Mouse (Mus musculus) stomach, postnatal 0 days (tissue): Measurements from ENCODE around the gene Gm49396. TPM values are rescaled to one million over a fixed set of nuclear protein-coding genes. Genes with fewer than 3 reads are reported as not detected.

Source experiments
- ATAC-seq: fragments of 200-750 bp; cut with Nextera tagmentation; 2 replicates; pipeline ENCODE4 v1.8.0; 2017; ENCODE audit not compliant: low FRiP score, low TSS enrichment
- DNase-seq: peaks from one replicate; pipeline ENCODE4 v3.0.0-alpha.2; 2016; ENCODE audit warnings: low spot score
- H3K27ac ChIP-seq: fragments of 300-500 bp; sonication (generic); replicated peaks from 2 replicates; pipeline ENCODE4 v1.5.1; 2014; ENCODE audit warnings: mild to moderate bottlenecking, control low read depth
- H3K27me3 ChIP-seq: fragments of 300-500 bp; sonication (generic); 2 replicates; pipeline ENCODE4 v1.6.1; 2014; ENCODE audit warnings: low read length; ENCODE audit not compliant: control insufficient read depth, insufficient read depth
- H3K36me3 ChIP-seq: fragments of 300-500 bp; sonication (generic); 2 replicates; pipeline ENCODE4 v1.6.1; 2014; ENCODE audit warnings: low read length, mixed read lengths; ENCODE audit not compliant: control insufficient read depth, insufficient read depth
- H3K4me1 ChIP-seq: fragments of 300-500 bp; sonication (generic); replicated peaks from 2 replicates; pipeline ENCODE4 v1.6.1; 2014; ENCODE audit warnings: antibody characterized with exemption; ENCODE audit not compliant: control insufficient read depth, insufficient read depth
- H3K4me2 ChIP-seq: fragments of 300-500 bp; sonication (generic); replicated peaks from 2 replicates; pipeline ENCODE4 v1.6.1; 2014; ENCODE audit warnings: low read depth, mild to moderate bottlenecking, control low read depth, moderate library complexity
- H3K4me3 ChIP-seq: fragments of 300-500 bp; sonication (generic); 2 replicates; pipeline ENCODE4 v1.5.1; 2014; ENCODE audit warnings: low read depth, low read length, control low read depth
- H3K9ac ChIP-seq: fragments of 300-500 bp; sonication (generic); 2 replicates; pipeline ENCODE4 v1.6.1; 2014; ENCODE audit warnings: mild to moderate bottlenecking, low read length, control low read depth, mixed read lengths
- H3K9me3 ChIP-seq: fragments of 300-500 bp; sonication (generic); 2 replicates; pipeline ENCODE4 v1.6.1; 2016; ENCODE audit warnings: low read length; ENCODE audit not compliant: control insufficient read depth
- CTCF ChIP-seq: IDR thresholded peaks from 2 replicates; pipeline ENCODE4 v1.5.1; 2016; ENCODE audit warnings: antibody characterized with exemption, low read depth, mild to moderate bottlenecking, moderate library complexity
- EP300 ChIP-seq: optimal IDR thresholded peaks from 2 replicates; pipeline ENCODE3; 2016; ENCODE audit warnings: antibody characterized with exemption
- WGBS: fragments of 180-500 bp; shearing (Covaris S2); extraction: QIAGEN DNeasy Blood & Tissue Kit; methylation state at CpG from one replicate; pipeline ENCODE4 v1.1.7; 2014; 5-methylcytosine and 5-hydroxymethylcytosine counted together
- polyA plus RNA-seq: library from polyadenylated mRNA; unstranded; fragments of >200 nt; fragmentation: Nextera tagmentation; extraction: Ambion mirVana; gene quantifications from 2 replicates; pipeline ENCODE4 v1.2.1, GENCODE M21; 2015

Gene Gm49396
- polyA plus RNA-seq, 1 experiment from 2014 or later, result 2.5 TPM

DNA sequence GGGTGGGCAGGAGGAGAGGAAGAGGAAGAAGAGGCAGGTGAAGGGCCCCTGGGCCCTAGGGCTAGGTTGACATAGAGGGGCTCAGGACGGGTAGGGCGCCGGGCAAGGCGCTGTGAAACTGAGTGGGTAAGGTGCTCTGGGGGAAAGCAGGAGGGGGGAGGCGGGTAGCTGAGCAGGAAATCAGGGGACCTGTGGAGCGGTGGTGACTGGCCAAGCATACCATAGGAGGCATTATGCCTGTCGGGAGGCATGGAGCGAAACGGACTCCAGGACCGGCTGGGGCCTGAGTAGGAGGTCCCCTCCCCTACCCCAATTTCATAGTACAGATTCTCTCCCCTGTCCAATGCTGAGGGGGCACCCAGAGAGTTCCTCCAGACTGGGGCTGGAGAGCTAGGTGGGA, 40.3 kb upstream of the Gm49396 start:
- no peak for TF ChIP-seq EP300
- no peak for TF ChIP-seq CTCF
- ATAC-seq, result no peak

DNA sequence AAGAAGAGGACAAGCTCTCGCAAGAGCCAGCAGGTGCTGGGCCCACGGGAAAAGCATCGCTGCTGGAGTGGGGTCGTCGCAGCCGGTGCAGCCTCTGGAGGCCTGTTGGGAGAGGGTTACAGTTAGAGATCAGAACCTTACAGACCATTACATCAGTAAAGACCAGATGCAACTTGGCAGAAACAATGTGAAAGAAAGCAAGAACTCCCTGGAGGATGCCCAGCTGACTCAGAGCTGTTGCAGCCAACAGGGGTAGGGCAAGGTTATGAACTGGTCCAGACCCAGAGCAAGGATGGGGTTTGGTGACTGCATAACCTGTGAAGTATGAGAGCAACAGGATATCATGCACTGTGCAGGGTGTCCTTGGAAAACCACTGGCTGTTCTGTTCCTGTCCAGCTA, 38.7 kb upstream of the Gm49396 start:
- no peaks in the 10 kb centered on the region for H3K9me3 ChIP-seq
- H3K9ac ChIP-seq, result no peak overlapping the region
- TF ChIP-seq CTCF (no peak), EP300 (no peak)
- no peak overlapping the region for H3K4me3 ChIP-seq
- H3K4me1 ChIP-seq, result no peaks in the 10 kb centered on the region
- H3K27ac ChIP-seq, result no peak overlapping the region
- DNase-seq (no peak), ATAC-seq (no peak)
- H3K36me3 ChIP-seq, result peaks cover 12% of the 10 kb centered on the region; the same call in 1 of the 2 replicates
- H3K4me2 ChIP-seq, result no peak overlapping the region
- 74% methylated on average over 6 of the region's 6 CpGs for WGBS
- no peaks in the 10 kb centered on the region for H3K27me3 ChIP-seq

More for the DNA sequence above, 40.3 kb upstream of the Gm49396 start:
- H3K4me3 ChIP-seq, result no peak overlapping the region
- no peaks in the 10 kb centered on the region for H3K4me1 ChIP-seq
- no peak overlapping the region for H3K4me2 ChIP-seq
- H3K27me3 ChIP-seq, result no peaks in the 10 kb centered on the region
- no peak for DNase-seq
- no peak overlapping the region for H3K9ac ChIP-seq
- peaks cover 12% of the 10 kb centered on the region; the same call in 1 of the 2 replicates for H3K36me3 ChIP-seq
- no peaks in the 10 kb centered on the region for H3K9me3 ChIP-seq
- WGBS, result 95% methylated on average over 10 of the region's 10 CpGs
- H3K27ac ChIP-seq, result no peak overlapping the region

DNA sequence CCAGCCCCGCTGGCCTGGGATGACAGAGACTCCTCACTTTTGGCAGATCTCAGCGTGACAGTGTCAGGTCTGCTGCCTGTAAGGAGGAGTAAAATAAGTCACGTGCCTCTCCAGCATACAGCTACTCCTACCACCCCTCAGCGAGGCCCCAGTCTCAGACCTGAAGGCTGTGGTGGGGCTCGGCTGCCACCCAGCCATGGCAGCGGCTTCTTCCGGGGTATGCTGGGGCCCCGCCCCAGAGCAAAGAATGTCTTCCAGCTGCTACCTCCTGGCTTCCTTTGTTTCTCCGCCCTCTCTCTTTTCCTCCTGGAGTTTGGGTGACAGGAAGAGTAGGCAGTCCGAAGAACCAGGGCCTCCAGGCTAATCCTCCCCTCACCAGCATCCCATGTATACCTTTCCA, 37.2 kb upstream of the Gm49396 start:
- no peaks in the 10 kb centered on the region for H3K4me1 ChIP-seq
- H3K36me3 ChIP-seq, result peaks cover 19% of the 10 kb centered on the region; the same call in 1 of the 2 replicates
- peak overlapping the region; percentile 31; the same call in 1 of the 2 replicates for H3K9ac ChIP-seq
- WGBS, result 29% methylated on average over 10 of the region's 10 CpGs
- H3K9me3 ChIP-seq, result no peaks in the 10 kb centered on the region
- no peak for DNase-seq
- TF ChIP-seq CTCF, result no peak
- no peak for TF ChIP-seq EP300
- 0 out of 2 replicates have a peak overlapping the region, but pooled peaks have one; percentile 8 for H3K27ac ChIP-seq
- H3K4me2 ChIP-seq, result peak overlapping the region; percentile 33
- ATAC-seq, result no peak
- H3K4me3 ChIP-seq, result no peak overlapping the region
- H3K27me3 ChIP-seq, result no peaks in the 10 kb centered on the region

DNA sequence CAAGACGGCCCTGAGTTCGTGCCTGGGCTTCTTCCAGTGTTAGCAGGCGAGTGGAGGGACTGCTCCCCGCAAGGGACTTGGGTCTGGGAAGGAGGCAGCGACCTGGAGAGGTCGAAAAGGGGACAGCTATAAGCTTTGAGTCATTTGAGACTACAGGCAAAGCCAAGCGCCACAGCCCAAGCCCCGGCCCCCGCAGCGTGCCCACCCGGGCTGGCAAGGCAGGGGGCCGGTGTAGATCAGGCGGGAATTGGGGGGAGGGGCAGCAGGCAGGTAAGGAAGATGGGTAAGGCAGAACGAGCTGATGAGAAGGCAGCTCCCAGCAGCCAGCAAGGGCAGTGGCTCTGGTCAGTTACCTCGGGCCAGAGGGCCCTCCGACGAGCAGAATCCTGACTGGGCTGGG, 36.7 kb upstream of the Gm49396 start:
- H3K27ac ChIP-seq, result no peak overlapping the region
- no peaks in the 10 kb centered on the region for H3K9me3 ChIP-seq
- no peaks in the 10 kb centered on the region for H3K27me3 ChIP-seq
- TF ChIP-seq CTCF (no peak), EP300 (no peak)
- peaks cover 19% of the 10 kb centered on the region; the same call in 1 of the 2 replicates for H3K36me3 ChIP-seq
- no peak overlapping the region for H3K4me3 ChIP-seq
- WGBS, result 30% methylated on average over 17 of the region's 17 CpGs
- ATAC-seq (no peak), DNase-seq (no peak)
- peak overlapping the region; percentile 33 for H3K4me2 ChIP-seq
- no peaks in the 10 kb centered on the region for H3K4me1 ChIP-seq
- H3K9ac ChIP-seq, result peak overlapping the region; percentile 31; the same call in 1 of the 2 replicates

DNA sequence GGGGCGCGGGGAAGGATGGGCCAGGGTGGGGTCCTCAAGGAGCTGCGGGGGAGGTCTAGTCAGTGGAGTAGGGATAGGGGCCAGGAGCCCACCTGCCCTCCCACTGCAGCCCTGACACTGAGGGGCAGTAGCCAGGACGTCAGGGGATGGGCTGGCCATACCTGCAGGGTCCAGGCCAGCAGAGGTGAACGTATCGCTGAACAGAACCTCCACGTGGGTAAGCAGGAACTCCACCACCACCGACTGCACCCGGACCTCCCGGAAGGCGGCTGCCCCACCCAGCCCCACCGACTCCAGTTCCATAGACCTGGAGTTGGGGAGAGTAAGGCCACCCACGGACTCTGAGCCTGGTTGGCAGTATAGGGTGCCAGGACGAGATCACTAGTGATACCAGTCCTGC, 36.2 kb upstream of the Gm49396 start:
- no peaks in the 10 kb centered on the region for H3K4me1 ChIP-seq
- H3K27me3 ChIP-seq, result no peaks in the 10 kb centered on the region
- H3K4me2 ChIP-seq, result no peak overlapping the region
- ATAC-seq, result no peak
- no peak overlapping the region for H3K4me3 ChIP-seq
- H3K9me3 ChIP-seq, result no peaks in the 10 kb centered on the region
- no peak for TF ChIP-seq CTCF
- no peak for TF ChIP-seq EP300
- peaks cover 23% of the 10 kb centered on the region; the same call in 1 of the 2 replicates for H3K36me3 ChIP-seq
- H3K27ac ChIP-seq, result no peak overlapping the region
- H3K9ac ChIP-seq, result no peak overlapping the region
- WGBS, result 78% methylated on average over 14 of the region's 14 CpGs
- DNase-seq, result no peak

DNA sequence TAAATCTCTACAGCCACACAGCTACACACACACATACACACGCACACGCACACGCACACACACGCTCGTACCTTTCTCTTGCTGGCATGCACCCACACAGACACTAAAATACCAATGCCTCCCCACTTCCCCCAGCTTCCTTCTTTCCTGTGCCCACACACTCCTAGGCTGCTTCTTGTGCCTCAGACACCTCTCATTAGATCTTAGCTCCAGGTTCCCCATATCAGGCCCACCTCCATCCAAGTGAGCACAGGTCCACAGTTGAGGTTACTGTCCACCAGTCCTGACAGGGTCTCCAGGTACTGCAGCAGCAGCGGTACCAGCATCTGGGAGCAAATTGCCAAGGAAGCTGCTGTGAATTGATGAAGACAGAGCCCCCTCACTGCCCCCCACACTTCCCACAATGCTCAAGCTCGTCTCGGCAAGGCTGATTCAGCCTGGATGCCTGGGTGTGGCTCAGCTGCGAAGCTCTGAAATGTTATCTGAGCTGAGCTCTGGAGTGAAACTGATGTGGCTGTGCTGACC, 31.8 kb upstream of the Gm49396 start:
- WGBS, result 82% methylated on average over 9 of the region's 9 CpGs
- no peak overlapping the region for H3K27ac ChIP-seq
- no peak for DNase-seq
- peaks cover 14% of the 10 kb centered on the region; the same call in 1 of the 2 replicates for H3K36me3 ChIP-seq
- no peak overlapping the region for H3K4me3 ChIP-seq
- TF ChIP-seq CTCF, result no peak
- no peak for TF ChIP-seq EP300
- no peaks in the 10 kb centered on the region for H3K4me1 ChIP-seq
- H3K9ac ChIP-seq, result no peak overlapping the region
- H3K4me2 ChIP-seq, result no peak overlapping the region
- no peaks in the 10 kb centered on the region for H3K27me3 ChIP-seq
- ATAC-seq, result no peak
- H3K9me3 ChIP-seq, result no peaks in the 10 kb centered on the region
